Mouse (Mus musculus): ENCODE data around the gene Dop1a. TPM values are rescaled to one million over a fixed set of nuclear protein-coding genes. Genes with fewer than 3 reads are reported as not detected.

Gene Dop1a
- total and polyA plus RNA-seq, 3 experiments = 9.1 to 17.9 (median 16.2) TPM

GRCm38 (mm10) chr9:86572196-86572595 lies 105.2 kb downstream of the Dop1a start:
- peak overlapping the region; percentile 85 for H3K9ac ChIP-seq (ENCODE audit: low read depth, low read length)
- WGBS = 1% methylated on average over 25 of the region's 25 CpGs
- no peak for TF ChIP-seq POLR2A (IDR thresholded peaks at IDR 0.05; ENCODE audit: insufficient read depth, low read depth, low read length)
- no peak for TF ChIP-seq EP300 (IDR thresholded peaks at IDR 0.05; ENCODE audit: insufficient read depth, low read depth, low read length)
- no peak for TF ChIP-seq CTCF (IDR thresholded peaks at IDR 0.05)
- intact Hi-C loops (cut with DNase I) = loop anchor here (10.0 kb wide), 2 partner anchors 453 to 817 kb away; partner anchors contain the start of gene Cyb5r4
- H3K27me3 ChIP-seq (ENCODE audit: control insufficient read depth, insufficient read depth, low read length) = no peaks in the 10 kb centered on the region
- H3K27ac ChIP-seq = peak overlapping the region; percentile 42; the same call in 1 of the 2 replicates
- no peaks in the 10 kb centered on the region for H3K36me3 ChIP-seq (ENCODE audit: control insufficient read depth, insufficient read depth, low read length)
- H3K4me3 ChIP-seq = peak overlapping the region; percentile 79
- no peak for DNase-seq
- peaks cover 4% of the 10 kb centered on the region for H3K4me1 ChIP-seq (ENCODE audit: control insufficient read depth, insufficient read depth, low read length)
- no peaks in the 10 kb centered on the region for H3K79me2 ChIP-seq (replicated peaks; ENCODE audit: control insufficient read depth, insufficient read depth, low read length)

GRCm38 (mm10) chr9:86572636-86573291 lies 105.8 kb downstream of the Dop1a start:
- WGBS = 21% methylated on average over 13 of the region's 13 CpGs

GRCm38 (mm10) chr9:86573616-86574303 lies 106.8 kb downstream of the Dop1a start:
- 59% methylated on average over 20 of the region's 20 CpGs for WGBS
- no peak overlapping the region for H3K9ac ChIP-seq (ENCODE audit: low read depth, low read length)
- H3K36me3 ChIP-seq (ENCODE audit: control insufficient read depth, insufficient read depth, low read length) = no peaks in the 10 kb centered on the region
- TF ChIP-seq CTCF (IDR thresholded peaks at IDR 0.05) (no peak), EP300 (IDR thresholded peaks at IDR 0.05; ENCODE audit: insufficient read depth, low read depth, low read length) (no peak), POLR2A (IDR thresholded peaks at IDR 0.05; ENCODE audit: insufficient read depth, low read depth, low read length) (no peak)
- H3K27me3 ChIP-seq (ENCODE audit: control insufficient read depth, insufficient read depth, low read length) = no peaks in the 10 kb centered on the region
- no peak overlapping the region for H3K27ac ChIP-seq
- intact Hi-C loops (cut with DNase I) = loop anchor here (10.0 kb wide), 2 partner anchors 451 to 819 kb away; partner anchors contain the start of gene Cyb5r4
- no peak for DNase-seq
- no peak overlapping the region for H3K4me3 ChIP-seq
- peaks cover 4% of the 10 kb centered on the region for H3K4me1 ChIP-seq (ENCODE audit: control insufficient read depth, insufficient read depth, low read length)
- no peaks in the 10 kb centered on the region for H3K79me2 ChIP-seq (replicated peaks; ENCODE audit: control insufficient read depth, insufficient read depth, low read length)

More at GRCm38 (mm10) chr9:86572636-86573291, 105.8 kb downstream of the Dop1a start:
- H3K27me3 ChIP-seq (ENCODE audit: control insufficient read depth, insufficient read depth, low read length) = no peaks in the 10 kb centered on the region
- no peaks in the 10 kb centered on the region for H3K36me3 ChIP-seq (ENCODE audit: control insufficient read depth, insufficient read depth, low read length)
- peaks cover 4% of the 10 kb centered on the region for H3K4me1 ChIP-seq (ENCODE audit: control insufficient read depth, insufficient read depth, low read length)
- TF ChIP-seq CTCF (IDR thresholded peaks at IDR 0.05) = peak; percentile 88
- TF ChIP-seq POLR2A (IDR thresholded peaks at IDR 0.05; ENCODE audit: insufficient read depth, low read depth, low read length) = no peak
- DNase-seq = peak; percentile 76 to 83
- peak overlapping the region; percentile 79 for H3K4me3 ChIP-seq
- intact Hi-C loops (cut with DNase I) = loop anchor here (10.0 kb wide), 2 partner anchors 452 to 818 kb away; partner anchors contain the start of gene Cyb5r4
- no peak overlapping the region for H3K27ac ChIP-seq
- H3K79me2 ChIP-seq (replicated peaks; ENCODE audit: control insufficient read depth, insufficient read depth, low read length) = no peaks in the 10 kb centered on the region
- peak overlapping the region; percentile 85; the same call in 1 of the 2 replicates for H3K9ac ChIP-seq (ENCODE audit: low read depth, low read length)

- no peak overlapping the region for H3K4me3 ChIP-seq
- H3K4me1 ChIP-seq (ENCODE audit: control insufficient read depth, insufficient read depth, low read length) = peaks cover 4% of the 10 kb centered on the region
- no peaks in the 10 kb centered on the region for H3K79me2 ChIP-seq (replicated peaks; ENCODE audit: control insufficient read depth, insufficient read depth, low read length)
- TF ChIP-seq EP300 (IDR thresholded peaks at IDR 0.05; ENCODE audit: insufficient read depth, low read depth, low read length) = no peak
- no peak for TF ChIP-seq CTCF (IDR thresholded peaks at IDR 0.05)
- no peak for TF ChIP-seq POLR2A (IDR thresholded peaks at IDR 0.05; ENCODE audit: insufficient read depth, low read depth, low read length)
- DNase-seq = no peak
- intact Hi-C loops (cut with DNase I) = loop anchor here (10.0 kb wide), 2 partner anchors 450 to 820 kb away; partner anchors contain the start of gene Cyb5r4
- no peaks in the 10 kb centered on the region for H3K27me3 ChIP-seq (ENCODE audit: control insufficient read depth, insufficient read depth, low read length)
- no peak overlapping the region for H3K9ac ChIP-seq (ENCODE audit: low read depth, low read length)
- 90% methylated on average over 6 of the region's 6 CpGs for WGBS
- H3K27ac ChIP-seq = no peak overlapping the region
- H3K36me3 ChIP-seq (ENCODE audit: control insufficient read depth, insufficient read depth, low read length) = no peaks in the 10 kb centered on the region
Observed at GRCm38 (mm10) chr9:86575178-86575577, 108.2 kb downstream of the Dop1a start.

GRCm38 (mm10) chr9:86579657-86580056 lies 112.7 kb downstream of the Dop1a start:
- Histone ChIP-seq H3K79me2 (replicated peaks; ENCODE audit: control insufficient read depth, insufficient read depth, low read length) (no peaks in the 10 kb centered on the region), H3K36me3 (ENCODE audit: control insufficient read depth, insufficient read depth, low read length) (no peaks in the 10 kb centered on the region), H3K4me3 (no peak overlapping the region), H3K4me1 (ENCODE audit: control insufficient read depth, insufficient read depth, low read length) (no peaks in the 10 kb centered on the region), H3K27ac (no peak overlapping the region), H3K27me3 (ENCODE audit: control insufficient read depth, insufficient read depth, low read length) (no peaks in the 10 kb centered on the region), H3K9ac (ENCODE audit: low read depth, low read length) (no peak overlapping the region)
- intact Hi-C loops (cut with DNase I) = loop anchor here (10.0 kb wide), 2 partner anchors 445 to 825 kb away; partner anchors contain the start of gene Cyb5r4
- WGBS = 51% methylated on average over 10 of the region's 10 CpGs
- no peak for TF ChIP-seq EP300 (IDR thresholded peaks at IDR 0.05; ENCODE audit: insufficient read depth, low read depth, low read length)
- no peak for TF ChIP-seq POLR2A (IDR thresholded peaks at IDR 0.05; ENCODE audit: insufficient read depth, low read depth, low read length)
- no peak for TF ChIP-seq CTCF (IDR thresholded peaks at IDR 0.05)
- no peak for DNase-seq

Data from heart, adult 2 months (tissue).